Mouse (Mus musculus) heart, postnatal 4 days (tissue): Measurements from ENCODE around the gene Gm43738. TPM values are rescaled to one million over a fixed set of nuclear protein-coding genes. Genes with fewer than 3 reads are reported as not detected.

Source experiments
- total RNA-seq, 2 experiments: library from RNA; stranded (reverse); gene quantifications; 2 replicates each; pipeline ENCODE4 v1.2.3; 2021

The Gm43738 gene
- total RNA-seq, 2 experiments from 2014 or later: not detected

Other genes starting within 250 kb of the Gm43738 start
- 10 to 100 TPM; 28.5 to 29.9 TPM for gene Msto1, start 187.1 kb downstream of the Gm43738 start, total RNA-seq
- 10 to 100 TPM; 42.0 to 46.8 TPM for gene Ash1l, start 150.5 kb downstream of the Gm43738 start, total RNA-seq
- gene Dap3, start 149.9 kb downstream of the Gm43738 start, total RNA-seq: 100 to 1,000 TPM; 102 to 114 TPM
- 10 to 100 TPM; 12.3 to 12.5 TPM for gene Rusc1, start 7.8 kb downstream of the Gm43738 start, total RNA-seq
- 10 to 100 TPM; 54.5 to 58.7 TPM for gene Fdps, start 860 bp upstream of the Gm43738 start, total RNA-seq
- not detected for gene Pklr, start 35.0 kb upstream of the Gm43738 start, total RNA-seq
- gene Hcn3, start 59.1 kb upstream of the Gm43738 start, total RNA-seq: 1 to 10 TPM in 1 of 2 experiments, under 1 TPM in 1; 0.86 to 1.1 TPM
- 10 to 100 TPM; 30.3 to 32.1 TPM for gene Clk2, start 63.7 kb upstream of the Gm43738 start, total RNA-seq
- gene Scamp3, start 76.4 kb upstream of the Gm43738 start, total RNA-seq: 10 to 100 TPM; 46.7 to 47.3 TPM
- gene Fam189b, start 82.0 kb upstream of the Gm43738 start, total RNA-seq: 1 to 10 TPM; 8.8 to 9.0 TPM
- 10 to 100 TPM; 19.7 to 21.8 TPM for gene Gba, start 101.8 kb upstream of the Gm43738 start, total RNA-seq
- gene Thbs3, start 114.1 kb upstream of the Gm43738 start, total RNA-seq: 10 to 100 TPM; 25.0 to 34.5 TPM
- 10 to 100 TPM; 62.9 to 67.2 TPM for gene Mtx1, start 126.0 kb upstream of the Gm43738 start, total RNA-seq
- under 1 TPM; 0.61 to 0.74 TPM for gene Muc1, start 128.0 kb upstream of the Gm43738 start, total RNA-seq
- 100 to 1,000 TPM; 100 to 104 TPM for gene Krtcap2, start 144.9 kb upstream of the Gm43738 start, total RNA-seq
- 1 to 10 TPM; 1.3 to 1.6 TPM for gene Trim46, start 145.2 kb upstream of the Gm43738 start, total RNA-seq
- gene Dpm3, start 158.3 kb upstream of the Gm43738 start, total RNA-seq: 10 to 100 TPM; 51.6 to 61.0 TPM
- 10 to 100 TPM; 24.9 to 28.0 TPM for gene Slc50a1, start 169.5 kb upstream of the Gm43738 start, total RNA-seq
- gene Efna1, start 180.0 kb upstream of the Gm43738 start, total RNA-seq: 10 to 100 TPM; 37.9 to 42.0 TPM
- under 1 TPM in 1 of 2 experiments, not detected in 1; 0.26 TPM for gene Efna3, start 221.9 kb upstream of the Gm43738 start, total RNA-seq
- gene Efna4, start 236.9 kb upstream of the Gm43738 start, total RNA-seq: 1 to 10 TPM; 3.1 to 3.7 TPM
- 10 to 100 TPM; 93.6 to 95.2 TPM for gene Adam15, start 248.9 kb upstream of the Gm43738 start, total RNA-seq